Mouse (Mus musculus): ENCODE data around the gene Ccndbp1. TPM values are rescaled to one million over a fixed set of nuclear protein-coding genes. Genes with fewer than 3 reads are reported as not detected.

The Ccndbp1 gene
- polyA plus RNA-seq, 1 experiment from 2014 or later: 36.1 TPM

DNA sequence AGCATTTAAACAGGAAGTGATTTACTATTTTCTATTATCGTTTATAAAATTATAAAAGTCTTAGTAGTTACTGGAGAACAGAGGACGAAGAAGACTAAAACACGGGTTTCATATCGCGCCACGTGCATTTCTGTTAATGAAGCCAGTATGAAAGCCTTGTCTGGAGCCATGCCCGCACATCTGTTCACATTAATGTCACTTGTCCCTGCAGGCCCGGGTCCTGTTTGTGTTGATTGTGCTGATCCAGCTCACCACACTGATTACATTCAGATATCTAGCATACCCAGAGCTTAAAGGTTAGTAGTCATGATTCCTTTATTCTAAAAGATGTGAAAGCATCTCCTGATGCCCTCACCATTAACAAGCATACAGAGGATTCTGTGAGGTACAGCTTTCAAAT lies 9.3 kb upstream of the Ccndbp1 start:
- Histone ChIP-seq H3K9ac (no peak overlapping the region), H3K9me3 (ENCODE audit: low read depth, low read length) (no peaks in the 10 kb centered on the region), H3K27me3 (ENCODE audit: insufficient read depth, low read length) (no peaks in the 10 kb centered on the region), H3K4me1 (ENCODE audit: insufficient read depth) (no peaks in the 10 kb centered on the region), H3K27ac (ENCODE audit: low read depth) (no peak overlapping the region), H3K4me3 (ENCODE audit: low read depth, low read length) (no peak overlapping the region), H3K4me2 (no peak overlapping the region), H3K36me3 (ENCODE audit: insufficient read depth) (no peaks in the 10 kb centered on the region)
- 80% methylated on average over 8 of the region's 8 CpGs for WGBS
- DNase-seq: no peak
- no peak for ATAC-seq (ENCODE audit: insufficient read depth)
- no peak for TF ChIP-seq CTCF (IDR thresholded peaks at IDR 0.05; ENCODE audit: low read depth)

DNA sequence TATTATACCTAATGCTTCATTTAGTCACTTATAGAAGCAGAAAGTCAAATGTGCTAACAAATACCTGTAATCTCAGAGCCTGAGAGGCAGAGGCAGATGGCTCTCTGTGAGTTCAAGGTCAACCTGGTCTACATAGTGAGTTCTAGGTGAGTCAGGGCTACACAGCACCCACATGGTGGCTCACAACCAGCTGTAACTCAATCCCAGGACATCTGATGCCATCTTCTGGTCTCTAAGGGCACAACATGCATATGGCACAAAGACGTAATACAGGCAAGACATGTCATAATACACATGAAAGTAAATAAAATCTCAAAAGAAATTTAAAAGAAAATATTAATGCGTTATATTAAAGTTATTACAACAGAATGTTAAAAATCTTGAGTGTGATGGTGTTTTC lies 4.6 kb upstream of the Ccndbp1 start:
- 59% methylated on average over 2 of the region's 2 CpGs for WGBS
- peak; percentile 11 for DNase-seq
- no peak for ATAC-seq (ENCODE audit: insufficient read depth)

DNA sequence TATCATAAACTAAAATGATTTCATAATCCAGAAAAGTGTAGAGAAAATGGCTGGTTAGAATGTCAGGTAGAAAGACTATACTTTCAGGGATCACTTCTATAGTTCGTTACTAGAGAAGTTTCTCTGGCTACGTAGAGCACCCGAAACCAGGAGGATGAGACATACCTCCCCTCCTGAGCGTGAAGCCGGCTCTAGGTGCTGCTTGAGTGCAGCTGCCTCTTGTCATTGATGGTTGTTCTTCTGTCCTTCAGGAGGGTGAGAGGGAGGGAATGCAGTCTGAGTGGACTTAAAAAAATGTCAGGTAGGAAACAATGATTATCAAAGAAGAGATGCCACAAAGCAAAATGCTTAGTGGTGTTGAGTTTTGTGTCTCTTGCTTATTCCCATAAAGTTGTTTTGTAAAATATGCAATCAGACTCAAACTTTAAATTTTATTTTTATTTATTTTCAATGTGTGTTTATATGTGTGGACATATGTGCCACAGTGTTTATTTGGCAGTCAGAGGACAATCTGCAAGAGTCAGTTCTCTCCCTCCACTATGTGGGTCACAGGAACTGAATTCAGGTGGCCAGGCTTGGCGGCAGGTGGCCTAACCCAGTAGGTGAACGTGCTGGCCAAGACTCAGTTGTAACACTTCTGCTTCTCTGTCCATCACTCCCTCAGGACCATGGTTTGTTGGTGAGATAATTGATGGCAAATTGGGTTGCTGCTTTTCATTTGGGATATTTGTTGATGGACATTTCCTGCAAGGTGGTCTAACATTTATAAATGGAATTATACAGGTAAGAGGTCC lies 4.0 kb upstream of the Ccndbp1 start:
- Histone ChIP-seq H3K4me1 (ENCODE audit: insufficient read depth) (no peaks in the 10 kb centered on the region), H3K9ac (no peak overlapping the region), H3K4me2 (no peak overlapping the region), H3K36me3 (ENCODE audit: insufficient read depth) (no peaks in the 10 kb centered on the region), H3K27me3 (ENCODE audit: insufficient read depth, low read length) (no peaks in the 10 kb centered on the region), H3K9me3 (ENCODE audit: low read depth, low read length) (no peaks in the 10 kb centered on the region), H3K27ac (ENCODE audit: low read depth) (no peak overlapping the region), H3K4me3 (ENCODE audit: low read depth, low read length) (no peak overlapping the region)
- 78% methylated on average over 7 of the region's 7 CpGs for WGBS
- DNase-seq (no peak), ATAC-seq (ENCODE audit: insufficient read depth) (no peak)
- TF ChIP-seq CTCF (IDR thresholded peaks at IDR 0.05; ENCODE audit: low read depth): no peak

More for the DNA sequence above, 4.6 kb upstream of the Ccndbp1 start:
- Histone ChIP-seq H3K4me1 (ENCODE audit: insufficient read depth) (no peaks in the 10 kb centered on the region), H3K27ac (ENCODE audit: low read depth) (no peak overlapping the region), H3K9me3 (ENCODE audit: low read depth, low read length) (no peaks in the 10 kb centered on the region), H3K27me3 (ENCODE audit: insufficient read depth, low read length) (no peaks in the 10 kb centered on the region), H3K4me2 (no peak overlapping the region), H3K36me3 (ENCODE audit: insufficient read depth) (no peaks in the 10 kb centered on the region), H3K9ac (no peak overlapping the region), H3K4me3 (ENCODE audit: low read depth, low read length) (no peak overlapping the region)
- peak; percentile 48 for TF ChIP-seq CTCF (IDR thresholded peaks at IDR 0.05; ENCODE audit: low read depth)

DNA sequence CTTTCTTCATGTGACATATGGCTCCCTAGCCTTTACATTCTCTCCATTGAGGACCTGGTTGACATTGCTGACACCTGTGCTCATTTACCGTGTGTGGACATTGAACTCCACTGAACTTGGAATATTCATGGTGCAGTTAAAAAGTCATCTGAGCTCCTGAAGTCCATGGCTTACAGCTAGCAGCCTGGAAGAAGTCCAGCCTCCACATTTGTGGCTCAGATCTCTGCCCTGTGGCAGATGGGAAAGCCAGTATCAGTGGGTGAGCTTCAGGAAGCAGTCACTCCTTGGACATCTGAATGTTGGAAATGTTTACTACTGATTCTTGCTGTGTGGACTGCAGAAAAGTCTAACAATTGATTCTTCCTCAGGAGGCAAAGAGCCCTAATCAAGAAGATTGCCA lies 1.2 kb upstream of the Ccndbp1 start:
- ATAC-seq (ENCODE audit: insufficient read depth): no peak
- no peak for TF ChIP-seq CTCF (IDR thresholded peaks at IDR 0.05; ENCODE audit: low read depth)
- no peak for DNase-seq
- Histone ChIP-seq H3K9me3 (ENCODE audit: low read depth, low read length) (no peaks in the 10 kb centered on the region), H3K4me3 (ENCODE audit: low read depth, low read length) (no peak overlapping the region), H3K27ac (ENCODE audit: low read depth) (no peak overlapping the region), H3K4me2 (no peak overlapping the region), H3K36me3 (ENCODE audit: insufficient read depth) (0 out of 2 replicates have a peak, but pooled peaks cover under 1% of the 10 kb centered on the region), H3K9ac (no peak overlapping the region), H3K4me1 (ENCODE audit: insufficient read depth) (no peaks in the 10 kb centered on the region), H3K27me3 (ENCODE audit: insufficient read depth, low read length) (no peaks in the 10 kb centered on the region)
- 80% methylated on average over 1 of the region's 1 CpGs for WGBS

DNA sequence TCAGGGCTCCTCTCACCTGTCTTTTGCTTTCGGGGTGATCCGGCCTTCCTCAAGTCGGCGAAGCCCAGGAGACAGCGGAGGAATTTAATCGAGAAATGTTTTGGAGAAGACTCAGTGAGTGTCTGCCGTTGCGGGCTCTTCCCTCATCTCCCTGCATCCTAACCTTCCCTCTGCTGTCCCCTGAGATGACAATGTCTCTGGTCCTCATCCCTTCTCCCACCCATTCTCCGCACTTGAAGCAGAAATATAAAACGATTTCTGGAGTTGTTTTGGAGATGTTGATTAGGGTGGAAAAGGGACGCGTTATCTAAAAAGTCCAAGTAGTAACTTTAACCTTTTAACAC lies 433 bp downstream of the Ccndbp1 start:
- WGBS: under 1% methylated on average over 12 of the region's 12 CpGs
- H3K27ac ChIP-seq (ENCODE audit: low read depth): peak overlapping the region; percentile 28; the same call in 1 of the 2 replicates
- no peaks in the 10 kb centered on the region for H3K9me3 ChIP-seq (ENCODE audit: low read depth, low read length)
- ATAC-seq (ENCODE audit: insufficient read depth): peak; percentile 18; the same call in 1 of the 2 replicates
- H3K9ac ChIP-seq: peak overlapping the region; percentile 61
- peak overlapping the region; percentile 75 for H3K4me2 ChIP-seq
- no peaks in the 10 kb centered on the region for H3K4me1 ChIP-seq (ENCODE audit: insufficient read depth)
- no peaks in the 10 kb centered on the region for H3K27me3 ChIP-seq (ENCODE audit: insufficient read depth, low read length)
- DNase-seq: no peak
- TF ChIP-seq CTCF (IDR thresholded peaks at IDR 0.05; ENCODE audit: low read depth): no peak
- H3K4me3 ChIP-seq (ENCODE audit: low read depth, low read length): peak overlapping the region; percentile 71
- H3K36me3 ChIP-seq (ENCODE audit: insufficient read depth): peaks cover 14% of the 10 kb centered on the region

DNA sequence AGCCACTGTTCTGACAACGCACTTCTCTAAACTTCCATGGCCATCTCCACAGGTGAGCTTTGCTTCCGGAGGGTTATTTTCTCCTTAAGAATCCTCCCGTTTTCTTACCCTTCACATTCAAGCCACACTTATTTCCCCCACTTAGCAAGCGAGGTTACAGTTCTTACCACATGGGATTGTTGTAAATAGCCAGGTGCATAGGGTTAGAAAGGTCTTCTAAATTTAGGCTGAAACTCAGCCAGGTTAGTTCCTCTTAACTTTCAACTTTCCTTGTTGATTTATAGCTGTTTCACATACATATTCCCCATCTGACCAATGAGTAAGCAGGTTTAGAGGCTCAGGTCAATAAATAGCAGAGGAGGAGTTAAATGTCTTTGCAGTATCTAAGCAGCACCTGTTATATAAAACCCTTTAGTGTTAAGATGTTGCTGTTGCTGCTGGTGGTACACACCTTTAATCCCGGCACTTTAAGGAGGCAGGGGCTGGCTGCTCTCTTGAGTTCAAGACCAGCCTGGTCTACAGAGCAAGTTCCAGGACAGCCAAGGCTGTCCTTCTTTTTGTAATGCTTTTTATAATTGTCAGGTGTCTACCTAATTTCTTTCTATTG lies 971 bp downstream of the Ccndbp1 start:
- Histone ChIP-seq H3K36me3 (ENCODE audit: insufficient read depth) (peaks cover 16% of the 10 kb centered on the region), H3K27me3 (ENCODE audit: insufficient read depth, low read length) (no peaks in the 10 kb centered on the region), H3K9ac (peak overlapping the region; percentile 61), H3K4me3 (ENCODE audit: low read depth, low read length) (peak overlapping the region; percentile 71), H3K4me1 (ENCODE audit: insufficient read depth) (no peaks in the 10 kb centered on the region), H3K4me2 (peak overlapping the region; percentile 75), H3K27ac (ENCODE audit: low read depth) (no peak overlapping the region), H3K9me3 (ENCODE audit: low read depth, low read length) (no peaks in the 10 kb centered on the region)
- ATAC-seq (ENCODE audit: insufficient read depth) (no peak), DNase-seq (no peak)
- no peak for TF ChIP-seq CTCF (IDR thresholded peaks at IDR 0.05; ENCODE audit: low read depth)
- WGBS: 16% methylated on average over 5 of the region's 5 CpGs

DNA sequence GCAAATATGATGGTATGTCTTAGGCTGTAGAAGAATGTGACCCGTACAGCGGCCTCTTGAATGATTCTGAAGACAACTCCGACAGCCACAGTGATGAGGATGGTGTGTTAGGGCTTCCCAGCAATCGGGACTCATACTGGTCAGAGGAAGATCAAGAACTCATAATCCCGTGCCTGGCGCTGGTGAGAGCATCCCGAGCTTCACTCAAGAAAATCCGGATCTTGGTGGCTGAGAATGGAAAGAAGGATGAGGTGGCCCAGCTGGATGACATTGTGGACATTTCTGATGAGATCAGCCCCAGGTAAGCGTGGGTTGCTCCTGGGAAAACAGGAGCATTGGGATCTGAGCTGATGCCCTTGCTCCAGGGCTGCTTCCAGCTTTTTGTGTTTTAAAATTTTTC lies 4.5 kb downstream of the Ccndbp1 start:
- ATAC-seq (ENCODE audit: insufficient read depth) (no peak), DNase-seq (no peak)
- Histone ChIP-seq H3K9ac (no peak overlapping the region), H3K4me1 (ENCODE audit: insufficient read depth) (no peaks in the 10 kb centered on the region), H3K27me3 (ENCODE audit: insufficient read depth, low read length) (no peaks in the 10 kb centered on the region), H3K36me3 (ENCODE audit: insufficient read depth) (peaks cover 24% of the 10 kb centered on the region), H3K9me3 (ENCODE audit: low read depth, low read length) (no peaks in the 10 kb centered on the region), H3K4me2 (no peak overlapping the region), H3K27ac (ENCODE audit: low read depth) (no peak overlapping the region), H3K4me3 (ENCODE audit: low read depth, low read length) (no peak overlapping the region)
- 79% methylated on average over 9 of the region's 9 CpGs for WGBS
- no peak for TF ChIP-seq CTCF (IDR thresholded peaks at IDR 0.05; ENCODE audit: low read depth)
